Mouse (Mus musculus) 416B (cell line): ENCODE results near the gene Arntl2.
A peak's percentile ranks its signal among the peaks of the same experiment; 100 is the strongest.
"Not testable (repeated sequence)": the region's sequence is repeated elsewhere in the genome, so short reads cannot be mapped to it uniquely, and the experiment has no call there.

Experiments used
- DNase-seq: peaks from one replicate; pipeline ENCODE4 v3.0.0; 2011; ENCODE audit warnings: low read depth

The Arntl2 gene

GRCm38 (mm10) chr6:146795924-146796545 is at the start of gene Arntl2:
TSS of gene Arntl2 (plus strand) at chr6:146796055.
- DNase-seq: no peak

DNA sequence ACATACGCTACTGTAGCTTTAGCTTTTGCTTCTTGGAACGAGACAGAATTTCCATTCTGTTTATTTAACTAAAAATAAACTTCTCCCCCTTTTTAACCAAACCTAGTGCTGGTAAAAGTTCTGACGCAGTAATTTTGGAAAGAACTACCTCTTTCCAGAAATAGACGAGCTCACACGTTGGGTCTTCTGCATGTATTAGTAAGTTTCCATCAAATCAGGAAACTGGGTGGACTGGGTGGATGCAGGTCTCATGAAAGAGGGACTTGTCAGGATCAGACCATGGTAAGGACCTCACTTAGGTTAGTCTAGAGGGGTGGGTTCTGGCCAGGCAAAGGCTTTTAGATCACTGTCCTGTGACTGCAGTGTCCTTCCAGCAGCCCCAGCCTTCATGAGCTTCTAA is 49.3 kb upstream of the Arntl2 start:
- DNase-seq: no peak

DNA sequence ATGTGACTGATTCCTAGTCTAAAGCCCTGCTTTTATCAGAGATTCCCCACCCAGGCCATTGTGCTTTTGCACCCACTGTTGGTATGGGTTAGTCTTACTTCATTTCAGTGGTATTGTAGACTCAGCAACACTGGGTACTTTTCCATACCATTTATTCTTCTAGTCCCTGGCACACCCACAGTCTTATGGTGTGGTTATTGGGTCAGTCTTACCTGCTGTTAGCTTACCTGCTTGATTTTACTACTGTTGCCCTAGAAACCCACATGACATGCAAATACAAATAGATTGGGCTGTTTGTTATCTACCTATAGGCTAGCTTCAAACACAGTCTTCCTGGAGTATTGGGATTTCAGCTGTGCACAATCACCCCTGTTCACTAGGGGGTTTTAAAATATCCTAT is 48.8 kb upstream of the Arntl2 start:
- DNase-seq: no peak

- DNase-seq: no peak
Observed at GRCm38 (mm10) chr6:146748271-146748670, 47.6 kb upstream of the Arntl2 start.

- peak; percentile 92 for DNase-seq
Observed at GRCm38 (mm10) chr6:146751671-146752070, 44.2 kb upstream of the Arntl2 start.

GRCm38 (mm10) chr6:146752178-146752577 is 43.7 kb upstream of the Arntl2 start:
- no peak for DNase-seq

GRCm38 (mm10) chr6:146752612-146753011 is 43.2 kb upstream of the Arntl2 start:
- no peak for DNase-seq

DNA sequence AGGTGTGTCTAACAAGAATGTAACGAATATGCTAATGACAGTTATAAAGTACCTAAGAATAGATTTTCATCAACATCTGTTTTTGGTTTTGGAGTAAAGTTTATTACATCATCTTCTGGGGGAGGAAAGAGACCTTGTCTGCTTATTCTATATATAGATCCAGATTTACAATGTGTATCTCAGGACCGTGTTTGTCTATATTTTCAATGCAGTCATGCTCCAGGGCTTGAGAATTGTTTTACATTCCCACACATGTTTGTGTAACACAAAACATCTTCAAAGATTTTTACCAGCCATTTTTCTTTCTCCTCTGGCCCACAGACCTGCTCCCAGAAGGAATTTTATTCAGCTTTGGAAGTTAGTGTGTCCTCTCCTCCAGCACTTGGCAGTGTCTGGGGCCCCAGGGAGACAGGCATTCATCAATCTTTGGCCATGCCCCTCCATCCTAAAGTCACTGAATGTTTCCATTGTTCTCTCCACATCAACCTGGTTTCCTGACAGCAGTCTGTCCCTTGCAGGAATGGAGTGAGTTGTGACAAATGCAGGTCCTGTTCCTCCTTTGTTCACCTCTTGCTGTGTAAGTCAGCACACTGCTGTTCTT is 42.2 kb upstream of the Arntl2 start:
- DNase-seq: no peak

- peak; percentile 59 for DNase-seq
Observed at GRCm38 (mm10) chr6:146755136-146755535, 40.7 kb upstream of the Arntl2 start.

GRCm38 (mm10) chr6:146755679-146756078 is 40.2 kb upstream of the Arntl2 start:
- DNase-seq: no peak

DNA sequence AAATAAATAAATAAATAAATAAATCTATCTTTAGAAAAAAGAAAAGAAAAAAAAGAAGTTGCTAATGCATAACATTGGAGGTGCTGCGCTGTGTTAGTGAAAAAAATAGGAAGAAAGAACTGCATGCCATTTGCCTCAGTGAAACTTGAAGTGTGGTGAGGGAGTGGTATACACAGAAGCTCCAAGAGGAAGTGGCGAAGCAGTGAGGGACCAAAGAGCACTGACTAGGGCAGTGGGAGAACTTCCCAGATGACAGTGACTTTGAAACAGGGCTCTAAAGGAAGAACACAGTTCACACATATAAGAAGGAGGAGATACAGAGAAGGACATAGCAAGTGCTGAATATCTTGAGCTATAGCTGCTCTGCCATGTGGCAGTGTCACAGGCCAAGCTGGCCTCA is 36.8 kb upstream of the Arntl2 start:
- DNase-seq: no peak

DNA sequence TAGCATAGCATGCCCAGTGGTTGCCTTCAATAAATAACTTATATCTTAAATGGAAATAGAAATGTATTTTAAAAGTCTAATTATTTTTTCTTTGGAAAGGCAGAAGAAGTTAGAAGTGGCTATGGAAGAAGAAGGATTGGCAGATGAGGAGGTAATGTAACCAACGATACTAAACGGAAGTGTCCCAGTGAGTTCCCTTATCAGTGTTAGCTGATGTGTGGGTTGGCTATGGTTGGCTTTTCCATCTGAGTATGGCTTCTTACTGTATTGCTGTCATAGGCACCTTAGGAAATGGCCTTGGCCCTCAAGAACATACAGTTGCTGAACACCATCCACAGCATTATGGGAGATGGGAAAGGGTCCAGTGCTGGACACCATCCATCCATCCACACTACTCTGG is 35.8 kb upstream of the Arntl2 start:
- no peak for DNase-seq

- no peak for DNase-seq
Observed at GRCm38 (mm10) chr6:146760736-146761135, 35.1 kb upstream of the Arntl2 start.

DNA sequence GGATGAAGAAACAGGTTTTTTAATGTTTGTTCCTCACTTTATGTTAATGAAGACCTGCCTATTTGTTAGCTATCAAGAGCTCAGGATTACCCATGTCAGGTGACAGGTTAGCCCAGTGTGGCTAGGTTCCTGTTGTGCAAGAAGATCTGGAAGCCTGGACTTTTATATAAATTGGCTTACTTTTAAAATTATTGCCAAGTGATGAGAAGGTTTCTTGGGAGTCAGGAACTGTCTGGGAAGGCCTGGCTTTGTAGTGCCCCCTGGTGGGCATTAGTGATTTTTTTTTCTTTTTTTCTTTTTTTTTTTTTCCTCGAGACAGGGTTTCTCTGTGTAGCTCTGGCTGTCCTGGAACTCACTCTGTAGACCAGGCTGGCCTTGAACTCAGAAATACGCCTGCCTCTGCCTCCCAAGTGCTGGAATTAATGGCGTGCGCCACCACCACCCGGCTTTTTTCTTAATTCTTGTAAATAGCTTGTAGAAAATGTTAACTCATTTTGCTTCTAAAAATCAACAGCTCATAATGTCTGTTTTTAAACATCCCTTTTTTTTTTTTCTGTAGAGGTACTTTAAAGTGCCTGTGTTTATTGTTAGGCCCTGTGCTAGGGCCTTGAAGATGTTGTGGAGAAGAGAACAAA is 33.5 kb upstream of the Arntl2 start:
- peak; percentile 67 for DNase-seq

GRCm38 (mm10) chr6:146764593-146764992 is 31.3 kb upstream of the Arntl2 start:
- no peak for DNase-seq

GRCm38 (mm10) chr6:146765270-146765669 is 30.6 kb upstream of the Arntl2 start:
- DNase-seq: no peak

- no peak for DNase-seq
Observed at GRCm38 (mm10) chr6:146768813-146769404, 26.9 kb upstream of the Arntl2 start.

GRCm38 (mm10) chr6:146770005-146770745 is 25.7 kb upstream of the Arntl2 start:
- peak; percentile 64 for DNase-seq

DNA sequence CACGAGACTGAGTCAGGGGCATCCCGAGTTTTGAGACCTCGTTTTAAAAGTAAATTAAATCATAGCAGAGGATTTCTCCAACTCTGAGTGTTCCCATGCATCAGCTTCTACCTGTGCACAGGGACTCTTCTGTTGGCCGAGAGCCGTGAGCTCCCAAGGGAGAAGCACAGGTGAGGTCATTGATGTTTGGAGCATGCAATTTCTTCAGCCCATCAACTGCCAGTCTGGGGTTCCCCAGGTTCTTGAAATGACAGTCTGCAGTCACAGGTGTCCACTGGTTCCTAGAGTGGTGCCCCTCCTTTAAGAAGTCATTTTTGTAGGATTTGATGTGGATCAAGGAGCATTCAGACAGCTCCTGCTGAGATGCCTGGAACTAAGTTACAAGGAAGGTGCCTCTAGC is 25.0 kb upstream of the Arntl2 start:
- DNase-seq: no peak

DNA sequence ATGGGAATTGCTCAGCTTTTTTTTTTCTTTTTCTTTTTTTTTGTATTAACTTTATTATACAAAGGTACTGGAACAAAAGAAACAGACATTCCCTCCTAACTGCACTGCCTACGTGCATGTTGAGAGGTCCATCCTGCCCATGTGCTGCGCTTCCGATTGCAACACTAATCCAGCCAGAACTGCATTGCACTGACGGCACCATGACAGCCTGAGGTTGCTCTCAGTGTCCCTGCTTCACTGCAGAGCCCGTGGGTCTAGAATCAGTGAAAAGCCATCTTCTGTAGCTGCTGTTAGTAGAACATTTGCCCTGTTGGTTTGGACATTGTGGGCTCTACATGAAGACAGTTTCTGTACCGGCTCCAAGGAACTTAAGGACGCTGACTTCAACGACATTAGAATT is 20.0 kb upstream of the Arntl2 start:
- DNase-seq: not testable (repeated sequence)

DNA sequence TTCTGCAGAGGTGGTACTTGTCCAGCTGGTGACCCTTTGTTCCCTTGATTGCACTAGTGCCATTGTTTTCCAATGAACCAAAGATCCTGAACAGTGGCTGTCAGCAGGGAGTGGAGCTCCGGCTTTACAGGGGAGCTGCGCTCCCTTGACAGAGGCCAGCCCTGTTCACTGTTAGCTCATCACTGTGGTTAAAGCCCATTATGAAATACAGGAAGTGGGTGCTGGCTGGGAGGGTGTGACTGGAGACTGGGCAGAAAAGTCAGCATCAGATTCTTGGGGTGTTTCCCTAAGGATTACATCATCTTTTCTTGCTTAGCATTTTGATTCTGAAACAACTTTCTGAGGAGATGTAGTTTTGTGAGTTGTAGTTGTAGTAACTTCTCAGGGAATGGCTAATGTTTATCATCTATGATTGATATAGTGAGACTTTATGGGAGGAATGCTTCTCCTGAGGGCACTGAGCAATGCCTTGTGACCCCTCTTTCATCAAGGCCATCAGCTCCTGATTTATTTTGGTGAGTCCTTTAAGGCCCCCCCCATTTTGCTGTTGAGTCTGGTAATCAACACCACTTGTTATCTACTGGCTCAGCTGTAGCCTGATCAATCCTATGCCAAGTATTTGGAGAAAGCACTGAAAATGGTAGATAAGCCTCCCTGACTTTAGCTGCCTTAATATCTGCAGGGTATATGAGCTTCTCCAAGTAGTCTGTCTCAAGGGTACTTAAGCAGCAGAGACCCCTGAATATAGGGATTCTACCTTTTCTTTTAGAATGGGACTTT is 19.1 kb upstream of the Arntl2 start:
- DNase-seq: peak; percentile 97

GRCm38 (mm10) chr6:146778055-146778454 is 17.8 kb upstream of the Arntl2 start:
- no peak for DNase-seq
